Mouse (Mus musculus) adrenal gland (tissue): ENCODE data around the gene Sgca.

ENCODE experiments used
- intact Hi-C: fragments of 180-260 bp; cut with DNase I; formaldehyde crosslinking; loops from one replicate; pipeline ENCODE4 v1.15.1; 2025

Gene Sgca

GRCm38 (mm10) chr11:95001584-95002347 is 25.6 kb upstream of the Sgca start:
- intact Hi-C loops, result loop anchor here (2.0 kb wide), 1 partner anchor 23 kb away; no protein-coding TSS in a partner anchor

- intact Hi-C loops, result loop anchor here (2.0 kb wide), 1 partner anchor 22 kb away; no protein-coding TSS in a partner anchor
Measured at GRCm38 (mm10) chr11:95001058-95001457, 24.9 kb upstream of the Sgca start.

GRCm38 (mm10) chr11:95000548-95000947 is 24.4 kb upstream of the Sgca start:
- intact Hi-C loops, result loop anchor here (2.0 kb wide), 1 partner anchor 22 kb away; no protein-coding TSS in a partner anchor

- intact Hi-C loops, result loop anchor here (2.0 kb wide), 1 partner anchor 21 kb away; no protein-coding TSS in a partner anchor
Measured at GRCm38 (mm10) chr11:95000128-95000527, 24.0 kb upstream of the Sgca start.

- intact Hi-C loops, result no loop called here
Measured at GRCm38 (mm10) chr11:94998041-94998531, 22.0 kb upstream of the Sgca start.

- intact Hi-C loops, result no loop called here
Measured at GRCm38 (mm10) chr11:94997596-94997995, 21.5 kb upstream of the Sgca start.

GRCm38 (mm10) chr11:94996984-94997383 is 20.9 kb upstream of the Sgca start:
- intact Hi-C loops, result no loop called here

- intact Hi-C loops, result no loop called here
Measured at GRCm38 (mm10) chr11:94996101-94996500, 20.0 kb upstream of the Sgca start.

GRCm38 (mm10) chr11:94994947-94995772 is 19.0 kb upstream of the Sgca start:
- intact Hi-C loops, result no loop called here

- intact Hi-C loops, result no loop called here
Measured at GRCm38 (mm10) chr11:94994208-94994814, 18.2 kb upstream of the Sgca start.

GRCm38 (mm10) chr11:94992754-94993606 is 16.9 kb upstream of the Sgca start:
- intact Hi-C loops, result no loop called here

GRCm38 (mm10) chr11:94992480-94992753 is 16.3 kb upstream of the Sgca start:
- intact Hi-C loops, result no loop called here

- intact Hi-C loops, result no loop called here
Measured at GRCm38 (mm10) chr11:94991641-94992479, 15.7 kb upstream of the Sgca start.

GRCm38 (mm10) chr11:94990749-94991577 is 14.8 kb upstream of the Sgca start, which contains the start of gene Ppp1r9b:
Gene Ppp1r9b (plus strand): TSS chr11:94991035.
- intact Hi-C loops, result no loop called here

- intact Hi-C loops, result no loop called here
Measured at GRCm38 (mm10) chr11:94990102-94990748, 14.1 kb upstream of the Sgca start.

GRCm38 (mm10) chr11:94989562-94990017 is 13.5 kb upstream of the Sgca start:
- intact Hi-C loops, result no loop called here

GRCm38 (mm10) chr11:94988780-94989561 is 12.8 kb upstream of the Sgca start:
- intact Hi-C loops, result no loop called here

- intact Hi-C loops, result no loop called here
Measured at GRCm38 (mm10) chr11:94987851-94988250, 11.7 kb upstream of the Sgca start.
